Mouse (Mus musculus) neural tube, embryonic 14.5 days (tissue): ENCODE results near the gene Spata25. TPM values are rescaled to one million over a fixed set of nuclear protein-coding genes. Genes with fewer than 3 reads are reported as not detected.

Source experiments
- ATAC-seq: fragments of 200-750 bp; cut with Nextera tagmentation; 2 replicates; pipeline ENCODE4 v1.8.0; 2017; ENCODE audit warnings: low read depth, mild to moderate bottlenecking, moderate TSS enrichment, moderate library complexity
- H3K27ac ChIP-seq: fragments of 300-500 bp; sonication (generic); 2 replicates; pipeline ENCODE4 v1.5.1; 2014; ENCODE audit warnings: low read depth, mild to moderate bottlenecking, control low read depth, low read length, moderate library complexity, mixed read lengths
- H3K27me3 ChIP-seq: fragments of 300-500 bp; sonication (generic); 2 replicates; pipeline ENCODE4 v1.6.1; 2014; ENCODE audit warnings: low read length; ENCODE audit not compliant: control insufficient read depth, insufficient read depth
- H3K36me3 ChIP-seq: fragments of 300-500 bp; sonication (generic); 2 replicates; pipeline ENCODE4 v1.6.1; 2014; ENCODE audit warnings: low read length, mixed read lengths; ENCODE audit not compliant: control insufficient read depth, insufficient read depth
- H3K4me1 ChIP-seq: fragments of 300-500 bp; sonication (generic); 2 replicates; pipeline ENCODE4 v1.6.1; 2014; ENCODE audit warnings: low read length; ENCODE audit not compliant: control insufficient read depth, insufficient read depth
- H3K4me2 ChIP-seq: fragments of 300-500 bp; sonication (generic); 2 replicates; pipeline ENCODE4 v1.6.1; 2014; ENCODE audit warnings: mild to moderate bottlenecking, low read depth, low read length, control low read depth
- H3K4me3 ChIP-seq: fragments of 300-500 bp; sonication (generic); 2 replicates; pipeline ENCODE4 v1.5.1; 2014; ENCODE audit warnings: low read depth, low read length, control low read depth, mixed read lengths
- H3K9ac ChIP-seq: fragments of 300-500 bp; sonication (generic); replicated peaks from 2 replicates; pipeline ENCODE4 v1.6.1; 2014; ENCODE audit warnings: low read depth, mild to moderate bottlenecking, control low read depth, low read length, mixed read lengths
- H3K9me3 ChIP-seq: fragments of 300-500 bp; sonication (generic); 2 replicates; pipeline ENCODE4 v1.6.1; 2016; ENCODE audit warnings: low read length; ENCODE audit not compliant: control insufficient read depth
- WGBS: fragments of 180-500 bp; shearing (Covaris S2); extraction: QIAGEN DNeasy Blood & Tissue Kit; methylation state at CpG from one replicate; pipeline ENCODE4 v1.1.7; 2014; 5-methylcytosine and 5-hydroxymethylcytosine counted together
- polyA plus RNA-seq: library from polyadenylated mRNA; unstranded; fragments of >200 nt; fragmentation: Nextera tagmentation; extraction: Ambion mirVana; gene quantifications from 2 replicates; pipeline ENCODE4 v1.2.1, GENCODE M21; 2014

Spata25 gene
- polyA plus RNA-seq, 1 experiment from 2014 or later, result 0.27 TPM

DNA sequence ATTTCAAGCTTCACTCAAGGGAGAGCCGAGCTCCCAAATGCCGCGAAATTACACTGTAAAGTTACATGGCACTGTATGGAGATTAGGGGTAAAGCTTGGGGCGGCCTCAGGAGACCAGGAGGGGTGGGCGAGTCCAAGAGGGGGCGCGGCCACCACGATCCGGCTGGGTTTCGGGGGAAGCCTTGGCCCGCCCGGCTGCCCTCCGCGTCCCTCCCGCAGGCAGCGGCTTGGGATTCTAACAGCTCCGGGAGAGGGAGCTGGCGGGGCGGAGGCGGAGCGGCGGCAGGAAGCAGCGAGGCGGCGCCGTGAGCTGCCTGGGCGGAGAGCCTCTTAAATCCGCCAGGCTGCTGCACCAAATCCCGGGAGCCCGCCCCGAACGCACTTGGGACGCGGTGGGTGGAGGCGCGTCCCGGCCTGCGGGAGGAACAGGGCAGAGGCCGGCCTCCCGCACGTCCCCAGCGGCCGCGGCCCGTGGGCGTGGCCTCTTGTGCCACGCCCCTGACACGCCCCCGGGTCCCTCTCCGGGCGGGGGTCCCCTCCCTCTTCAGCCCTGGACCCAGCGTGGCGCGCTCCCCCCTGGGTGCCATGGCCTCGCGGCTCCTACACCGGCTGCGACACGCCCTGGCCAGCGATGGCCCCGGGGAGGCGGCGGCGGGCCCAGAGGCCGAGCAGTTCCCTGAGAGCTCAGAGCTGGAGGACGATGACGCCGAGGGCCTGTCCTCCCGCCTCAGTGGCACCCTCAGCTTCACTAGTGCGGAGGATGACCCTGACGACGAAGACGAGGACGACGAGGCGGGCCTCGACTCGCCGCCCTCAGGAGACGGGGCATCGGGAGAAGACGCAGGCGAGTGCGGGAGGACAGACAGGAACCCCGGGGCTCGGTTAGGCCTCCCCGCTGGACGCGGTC, 42.6 kb downstream of the Spata25 start, which contains the start of gene Snx21:
Snx21 (plus strand) TSS at position 343 of the 907 bp plus-strand sequence.
- Histone ChIP-seq H3K9me3 (no peaks in the 10 kb centered on the region), H3K4me3 (peak within 1 kb of the TSS; percentile 65), H3K4me1 (no peaks in the 10 kb centered on the region), H3K27me3 (no peaks in the 10 kb centered on the region), H3K4me2 (peak within 1 kb of the TSS; percentile 86), H3K27ac (peak within 1 kb of the TSS; percentile 64), H3K9ac (peak within 1 kb of the TSS; percentile 76), H3K36me3 (no peaks in the 10 kb centered on the region; the same call in 1 of the 2 replicates)
- peak; percentile 76 for ATAC-seq
- WGBS, result under 1% methylated on average over 68 of the region's 89 CpGs

DNA sequence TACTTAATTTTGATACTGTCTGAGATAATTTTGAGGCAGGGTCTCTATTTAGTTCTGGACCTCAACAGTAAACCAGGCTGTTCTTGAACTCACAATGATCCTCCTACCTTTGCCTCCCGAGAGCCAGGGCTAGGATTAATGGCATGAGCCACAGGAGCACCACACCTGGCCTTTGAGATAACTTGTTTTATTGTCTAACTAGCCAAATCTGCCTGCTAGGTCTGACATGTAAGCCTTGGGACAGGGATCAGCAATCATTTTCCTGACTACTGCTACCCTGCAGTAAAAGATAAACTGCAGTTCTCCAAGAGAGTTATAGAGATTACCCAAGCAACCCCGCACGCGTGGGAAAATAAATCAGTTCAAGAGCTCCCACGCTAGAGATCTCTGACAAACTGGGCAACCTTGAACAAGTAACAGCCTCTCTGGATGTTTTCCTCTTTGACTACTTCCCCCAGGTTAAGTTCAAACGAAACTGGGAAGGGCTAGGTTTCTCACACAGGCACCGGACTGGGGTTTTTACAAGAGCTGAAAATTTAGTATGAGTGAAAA, 43.4 kb downstream of the Spata25 start:
- Histone ChIP-seq H3K27ac (peak overlapping the region; percentile 64; the same call in 1 of the 2 replicates), H3K9ac (peak overlapping the region; percentile 76), H3K36me3 (no peaks in the 10 kb centered on the region; the same call in 1 of the 2 replicates), H3K4me3 (peak overlapping the region; percentile 65), H3K4me1 (no peaks in the 10 kb centered on the region), H3K9me3 (no peaks in the 10 kb centered on the region), H3K4me2 (peak overlapping the region; percentile 86), H3K27me3 (no peaks in the 10 kb centered on the region)
- ATAC-seq, result no peak
- 12% methylated on average over 7 of the region's 7 CpGs for WGBS

DNA sequence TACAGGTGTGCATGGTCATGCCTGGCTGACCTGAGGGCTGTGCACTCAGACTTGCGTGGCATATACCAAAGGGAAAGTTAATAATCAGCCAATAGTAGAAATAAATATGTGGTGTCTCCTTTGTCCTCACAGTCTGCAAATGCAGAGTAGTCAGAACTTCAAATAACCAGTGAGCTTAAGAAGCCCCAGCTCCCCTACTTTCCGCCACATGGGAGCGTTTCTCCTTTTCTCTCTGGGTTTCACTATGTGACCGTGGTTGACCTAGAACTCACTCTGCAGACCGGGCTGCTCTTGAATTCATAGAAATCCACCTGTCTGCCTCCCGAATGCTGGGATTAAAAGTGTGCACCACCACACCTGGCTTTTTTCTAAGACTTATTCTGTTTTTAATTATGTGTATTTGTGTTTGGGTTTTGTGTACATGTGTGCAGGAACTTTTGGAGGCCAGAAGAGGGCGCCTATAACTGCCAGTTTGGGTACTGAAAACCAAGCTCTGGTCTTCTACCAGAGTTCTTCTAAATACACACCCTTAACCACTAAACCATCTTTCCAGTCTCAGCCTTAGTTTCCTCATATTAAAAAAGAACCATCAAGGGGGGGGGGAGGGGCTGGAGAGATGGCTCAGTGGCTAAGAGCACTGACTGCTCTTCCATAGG, 44.3 kb downstream of the Spata25 start:
- Histone ChIP-seq H3K4me1 (no peaks in the 10 kb centered on the region), H3K9me3 (no peaks in the 10 kb centered on the region), H3K4me2 (no peak overlapping the region), H3K4me3 (no peak overlapping the region), H3K27me3 (no peaks in the 10 kb centered on the region), H3K27ac (no peak overlapping the region), H3K36me3 (no peaks in the 10 kb centered on the region), H3K9ac (no peak overlapping the region)
- ATAC-seq, result no peak
- 82% methylated on average over 7 of the region's 7 CpGs for WGBS

DNA sequence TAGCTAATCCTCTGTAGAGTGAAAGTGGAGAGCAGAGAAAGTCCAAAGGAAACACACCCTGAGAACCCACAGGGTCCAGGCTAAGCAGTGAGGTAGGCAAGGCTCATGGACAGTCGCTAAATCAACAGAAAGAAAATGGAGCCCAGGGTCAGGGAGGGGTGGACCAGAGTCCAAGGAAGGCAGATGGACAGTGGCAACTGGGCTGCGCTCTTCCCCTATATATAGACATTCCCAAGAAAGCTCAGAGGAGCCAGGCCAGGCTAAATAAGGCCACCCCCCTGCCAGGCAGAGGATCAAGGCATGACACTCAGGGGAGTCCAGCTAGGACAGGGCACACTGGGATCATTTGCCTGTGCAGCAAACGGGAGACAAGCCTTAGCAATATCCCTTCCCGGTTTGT, 46.5 kb downstream of the Spata25 start:
- Histone ChIP-seq H3K27ac (no peak overlapping the region), H3K27me3 (no peaks in the 10 kb centered on the region), H3K4me1 (no peaks in the 10 kb centered on the region), H3K4me2 (no peak overlapping the region), H3K9me3 (no peaks in the 10 kb centered on the region), H3K36me3 (no peaks in the 10 kb centered on the region), H3K4me3 (no peak overlapping the region), H3K9ac (no peak overlapping the region)
- no peak for ATAC-seq
- WGBS, result 78% methylated on average over 4 of the region's 4 CpGs

DNA sequence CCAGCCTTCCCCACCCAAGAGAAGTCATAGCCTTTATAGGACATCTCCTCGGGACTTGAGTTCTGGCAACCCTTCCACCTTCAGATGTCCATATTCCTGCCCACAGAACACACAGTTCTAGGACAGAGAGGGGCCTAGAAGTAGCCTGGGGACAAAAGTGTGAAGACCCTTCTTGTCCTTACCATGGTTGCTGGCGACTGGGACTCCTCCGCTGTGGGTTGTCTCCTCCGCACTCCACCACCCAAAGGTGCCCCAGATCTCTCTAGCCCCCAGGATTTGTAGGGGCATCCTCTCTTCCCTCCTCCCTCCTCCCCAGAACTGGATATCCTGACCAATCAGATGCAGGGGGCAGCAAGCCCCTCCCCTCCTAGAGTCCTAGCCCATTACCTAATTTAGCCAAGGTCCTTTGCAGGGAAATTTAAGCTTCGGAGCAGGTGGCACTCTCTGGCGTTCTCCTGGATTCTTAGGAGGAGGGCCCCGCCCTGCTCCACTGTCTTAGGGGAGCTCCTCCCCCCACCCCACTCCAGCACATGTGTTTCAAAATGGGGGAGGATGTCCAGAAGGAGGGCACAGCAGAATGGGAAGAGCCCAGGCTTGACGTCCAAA, 48.8 kb downstream of the Spata25 start, which contains the start of gene Tnnc2:
Tnnc2 (minus strand) TSS at position 487 of the 606 bp plus-strand sequence.
- Histone ChIP-seq H3K27ac (no peak within 1 kb of the TSS), H3K4me2 (no peak within 1 kb of the TSS), H3K36me3 (no peaks in the 10 kb centered on the region), H3K27me3 (no peaks in the 10 kb centered on the region), H3K4me1 (no peaks in the 10 kb centered on the region), H3K9me3 (no peaks in the 10 kb centered on the region), H3K4me3 (no peak within 1 kb of the TSS), H3K9ac (no peak within 1 kb of the TSS)
- no peak for ATAC-seq
- 76% methylated on average over 8 of the region's 8 CpGs for WGBS

DNA sequence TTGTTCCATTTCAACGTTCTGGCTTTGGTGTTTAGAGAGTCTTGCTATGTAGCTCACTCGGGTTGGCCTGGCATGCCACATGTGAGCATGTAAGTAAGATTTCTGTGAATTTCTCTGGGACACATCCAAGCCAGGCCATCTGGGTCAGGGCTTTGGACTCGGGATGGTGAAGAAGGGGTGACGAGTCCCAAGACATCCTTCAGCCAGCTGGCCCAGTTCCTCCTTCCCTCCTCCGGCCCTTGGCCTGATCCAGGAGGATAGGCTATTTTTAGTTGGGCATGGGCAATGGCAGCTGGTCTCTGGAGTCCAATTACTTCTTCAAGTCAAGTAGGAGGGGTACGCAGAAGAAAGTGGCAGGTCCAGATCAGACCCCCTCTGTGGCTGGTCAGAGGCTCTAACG, 49.5 kb downstream of the Spata25 start:
- no peaks in the 10 kb centered on the region for H3K4me1 ChIP-seq
- 87% methylated on average over 7 of the region's 7 CpGs for WGBS
- H3K9ac ChIP-seq, result no peak overlapping the region
- no peak for ATAC-seq
- H3K4me2 ChIP-seq, result no peak overlapping the region
- H3K9me3 ChIP-seq, result no peaks in the 10 kb centered on the region
- no peaks in the 10 kb centered on the region for H3K27me3 ChIP-seq
- H3K36me3 ChIP-seq, result no peaks in the 10 kb centered on the region
- H3K4me3 ChIP-seq, result no peak overlapping the region
- no peak overlapping the region for H3K27ac ChIP-seq

DNA sequence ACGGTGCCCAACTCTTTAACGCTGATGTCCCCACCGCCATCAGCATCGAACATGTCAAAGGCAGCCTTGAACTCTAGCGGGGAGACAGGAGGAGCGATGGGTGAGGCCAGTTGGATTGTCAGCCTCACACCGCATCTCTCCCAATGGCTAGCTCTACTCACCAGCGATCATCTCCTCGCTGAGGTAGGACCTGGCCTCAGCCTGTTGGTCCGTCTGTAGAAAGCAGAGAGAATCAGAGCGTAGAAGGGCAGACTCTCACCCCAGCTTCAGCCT, 50.4 kb downstream of the Spata25 start:
- H3K9me3 ChIP-seq, result no peaks in the 10 kb centered on the region
- H3K27ac ChIP-seq, result no peak overlapping the region
- no peak overlapping the region for H3K9ac ChIP-seq
- ATAC-seq, result no peak
- no peak overlapping the region for H3K4me2 ChIP-seq
- no peaks in the 10 kb centered on the region for H3K4me1 ChIP-seq
- WGBS, result 92% methylated on average over 11 of the region's 11 CpGs
- no peaks in the 10 kb centered on the region for H3K27me3 ChIP-seq
- no peaks in the 10 kb centered on the region for H3K36me3 ChIP-seq
- H3K4me3 ChIP-seq, result no peak overlapping the region

DNA sequence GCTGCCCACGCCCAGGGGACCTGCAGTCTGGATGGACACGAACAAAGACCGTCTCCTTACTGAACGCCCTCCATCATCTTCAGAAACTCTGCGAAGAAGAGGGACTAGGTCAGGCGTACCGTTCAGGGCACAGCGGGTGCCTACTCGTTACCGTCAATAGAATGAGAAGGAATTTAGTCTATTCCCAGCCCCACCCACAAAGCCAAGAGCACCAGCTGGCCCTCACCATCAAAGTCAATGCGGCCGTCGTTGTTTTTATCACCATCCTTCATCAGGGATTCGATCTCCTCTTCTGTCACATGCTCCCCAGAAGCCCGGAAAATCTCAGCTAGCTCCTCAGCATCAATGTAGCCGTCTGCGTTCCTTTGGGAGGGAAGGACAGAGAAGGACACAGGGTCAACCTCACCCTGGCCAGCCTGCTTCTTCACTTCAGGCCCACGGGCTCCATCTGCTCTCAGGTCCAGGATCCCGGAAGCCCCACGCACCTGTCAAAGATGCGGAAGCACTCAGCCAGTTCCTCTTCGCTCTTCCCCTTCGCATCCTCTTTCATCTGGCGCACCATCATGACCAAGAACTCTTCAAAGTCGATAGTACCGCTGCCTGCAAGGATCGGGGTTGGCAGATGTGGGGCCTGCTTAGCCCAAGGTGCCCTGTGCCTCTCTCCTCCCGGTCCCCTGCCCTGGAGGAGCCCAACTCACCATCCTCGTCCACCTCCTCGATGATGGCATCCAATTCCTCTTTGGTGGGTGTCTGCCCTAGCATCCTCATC, 50.9 kb downstream of the Spata25 start:
- H3K4me3 ChIP-seq, result no peak overlapping the region
- no peak overlapping the region for H3K27ac ChIP-seq
- ATAC-seq, result no peak
- 85% methylated on average over 30 of the region's 30 CpGs for WGBS
- H3K27me3 ChIP-seq, result no peaks in the 10 kb centered on the region
- no peak overlapping the region for H3K9ac ChIP-seq
- H3K4me1 ChIP-seq, result no peaks in the 10 kb centered on the region
- no peaks in the 10 kb centered on the region for H3K36me3 ChIP-seq
- H3K9me3 ChIP-seq, result no peaks in the 10 kb centered on the region
- no peak overlapping the region for H3K4me2 ChIP-seq
